Mouse (Mus musculus) heart, embryonic 14.5 days (tissue): ENCODE data around the gene Xxylt1. TPM values are rescaled to one million over a fixed set of nuclear protein-coding genes. Genes with fewer than 3 reads are reported as not detected.
A peak's percentile ranks its signal among the peaks of the same experiment; 100 is the strongest.

Experiments
- ATAC-seq: fragments of 200-750 bp; cut with Nextera tagmentation; 2 replicates; pipeline ENCODE4 v1.8.0; 2017; ENCODE audit warnings: low read depth, moderate TSS enrichment; ENCODE audit not compliant: insufficient number of reproducible peaks, insufficient read depth, low FRiP score
- H3K27ac ChIP-seq, 2 experiments: fragments of 200-500 bp in 1 of 2; fragments of 300-500 bp in 1 of 2; sonication (generic) in 1 of 2; replicated peaks in 1 of 2; 2 replicates each; pipeline ENCODE4 v1.5.1; 2012 to 2014; ENCODE audit warnings: low read depth in 2 of 2, low read length in 2 of 2, control low read depth in 1 of 2, mild to moderate bottlenecking in 1 of 2, mixed read lengths in 1 of 2; ENCODE audit not compliant: control insufficient read depth in 1 of 2, insufficient read depth in 1 of 2
- H3K27me3 ChIP-seq: fragments of 300-500 bp; sonication (generic); 2 replicates; pipeline ENCODE4 v1.6.1; 2014; ENCODE audit warnings: mild to moderate bottlenecking, low read length, control low read depth; ENCODE audit not compliant: control insufficient read depth, insufficient read depth
- H3K36me3 ChIP-seq: fragments of 300-500 bp; sonication (generic); 2 replicates; pipeline ENCODE4 v1.6.1; 2014; ENCODE audit warnings: mild to moderate bottlenecking, control low read depth, low read length, mixed read lengths; ENCODE audit not compliant: control insufficient read depth, insufficient read depth
- H3K4me1 ChIP-seq, 2 experiments: fragments of 200-500 bp in 1 of 2; fragments of 300-500 bp in 1 of 2; sonication (generic) in 1 of 2; 2 replicates each; pipeline ENCODE4 v1.6.1; 2012 to 2014; ENCODE audit warnings: low read length in 2 of 2, control low read depth in 1 of 2, mixed read lengths in 1 of 2; ENCODE audit not compliant: control insufficient read depth in 2 of 2, insufficient read depth in 2 of 2
- H3K4me2 ChIP-seq: fragments of 300-500 bp; sonication (generic); 2 replicates; pipeline ENCODE4 v1.6.1; 2014; ENCODE audit warnings: mild to moderate bottlenecking, low read length
- H3K4me3 ChIP-seq, 2 experiments: fragments of 200-500 bp in 1 of 2; fragments of 300-500 bp in 1 of 2; sonication (generic) in 1 of 2; 2 replicates each; pipeline ENCODE4 v1.5.1; 2012 to 2014; ENCODE audit warnings: low read length in 2 of 2, mild to moderate bottlenecking in 2 of 2, control low read depth in 1 of 2, low read depth in 1 of 2, moderate library complexity in 1 of 2; ENCODE audit not compliant: control insufficient read depth in 1 of 2, insufficient read depth in 1 of 2
- H3K9ac ChIP-seq: fragments of 300-500 bp; sonication (generic); 2 replicates; pipeline ENCODE4 v1.6.1; 2014; ENCODE audit warnings: mild to moderate bottlenecking, low read length
- H3K9me3 ChIP-seq: fragments of 300-500 bp; sonication (generic); 2 replicates; pipeline ENCODE4 v1.6.1; 2016; ENCODE audit warnings: low read length, control low read depth; ENCODE audit not compliant: control insufficient read depth
- WGBS: fragments of 180-500 bp; shearing (Covaris S2); extraction: QIAGEN DNeasy Blood & Tissue Kit; methylation state at CpG from one replicate; pipeline ENCODE4 v1.1.7; 2014; 5-methylcytosine and 5-hydroxymethylcytosine counted together
- polyA plus RNA-seq: library from polyadenylated mRNA; unstranded; fragments of >200 nt; fragmentation: Nextera tagmentation; extraction: Ambion mirVana; gene quantifications from 2 replicates; pipeline ENCODE4 v1.2.1, GENCODE M21; 2014

The Xxylt1 gene
- polyA plus RNA-seq, 1 experiment from 2014 or later, result 12.2 TPM

GRCm38 (mm10) chr16:30968402-30969151 is 112.7 kb downstream of the Xxylt1 start:
- no peak for ATAC-seq
- Histone ChIP-seq H3K4me1 (peaks cover 52 to 71% of the 10 kb centered on the region in 2 experiments), H3K36me3 (no peaks in the 10 kb centered on the region), H3K27me3 (no peaks in the 10 kb centered on the region), H3K9ac (0 out of 2 replicates have a peak overlapping the region, but pooled peaks have one; percentile 12), H3K4me2 (0 out of 2 replicates have a peak overlapping the region, but pooled peaks have one; percentile 25), H3K27ac (no peak overlapping the region), H3K4me3 (no peak overlapping the region), H3K9me3 (no peaks in the 10 kb centered on the region)
- 82% methylated on average over 7 of the region's 7 CpGs for WGBS

- H3K4me1 ChIP-seq, result peaks cover 38 to 59% of the 10 kb centered on the region in 2 experiments
- 7% methylated on average over 5 of the region's 5 CpGs for WGBS
- H3K9me3 ChIP-seq, result no peaks in the 10 kb centered on the region
- no peaks in the 10 kb centered on the region for H3K36me3 ChIP-seq
- peak; percentile 64 for ATAC-seq
- no peak overlapping the region for H3K4me2 ChIP-seq
- H3K4me3 ChIP-seq, result no peak overlapping the region
- H3K9ac ChIP-seq, result no peak overlapping the region
- no peaks in the 10 kb centered on the region for H3K27me3 ChIP-seq
- H3K27ac ChIP-seq, result peak overlapping the region; percentile 57 to 81
Observed at GRCm38 (mm10) chr16:30966684-30967083, 114.5 kb downstream of the Xxylt1 start.

- peak overlapping the region; percentile 61 to 75 for H3K27ac ChIP-seq
- H3K36me3 ChIP-seq, result no peaks in the 10 kb centered on the region
- no peak overlapping the region for H3K4me2 ChIP-seq
- H3K27me3 ChIP-seq, result no peaks in the 10 kb centered on the region
- no peaks in the 10 kb centered on the region for H3K9me3 ChIP-seq
- peaks cover 38 to 50% of the 10 kb centered on the region in 2 experiments for H3K4me1 ChIP-seq
- H3K4me3 ChIP-seq, result no peak overlapping the region
- 34% methylated on average over 7 of the region's 7 CpGs for WGBS
- ATAC-seq, result no peak
- peak overlapping the region; percentile 55 for H3K9ac ChIP-seq
Observed at GRCm38 (mm10) chr16:30964891-30965290, 116.3 kb downstream of the Xxylt1 start.

- H3K4me1 ChIP-seq, result peaks cover 34 to 45% of the 10 kb centered on the region in 2 experiments
- WGBS, result 42% methylated on average over 6 of the region's 6 CpGs
- no peak for ATAC-seq
Observed at GRCm38 (mm10) chr16:30964411-30964810, 116.8 kb downstream of the Xxylt1 start.

GRCm38 (mm10) chr16:30962515-30962914 is 118.7 kb downstream of the Xxylt1 start:
- H3K4me3 ChIP-seq, result no peak overlapping the region
- no peaks in the 10 kb centered on the region for H3K36me3 ChIP-seq
- no peaks in the 10 kb centered on the region for H3K27me3 ChIP-seq
- WGBS, result 83% methylated on average over 8 of the region's 8 CpGs
- H3K9ac ChIP-seq, result no peak overlapping the region
- H3K4me2 ChIP-seq, result no peak overlapping the region
- no peak for ATAC-seq
- peaks cover 29 to 38% of the 10 kb centered on the region in 2 experiments for H3K4me1 ChIP-seq
- no peak overlapping the region for H3K27ac ChIP-seq
- H3K9me3 ChIP-seq, result no peaks in the 10 kb centered on the region

More at GRCm38 (mm10) chr16:30964411-30964810, 116.8 kb downstream of the Xxylt1 start:
- Histone ChIP-seq H3K4me2 (no peak overlapping the region), H3K4me3 (no peak overlapping the region), H3K9ac (peak overlapping the region; percentile 55), H3K27ac (peak overlapping the region; percentile 61 to 75), H3K9me3 (no peaks in the 10 kb centered on the region), H3K36me3 (no peaks in the 10 kb centered on the region), H3K27me3 (no peaks in the 10 kb centered on the region)

- Histone ChIP-seq H3K27me3 (no peaks in the 10 kb centered on the region), H3K9me3 (no peaks in the 10 kb centered on the region), H3K4me2 (no peak overlapping the region), H3K4me3 (no peak overlapping the region), H3K27ac (no peak overlapping the region), H3K36me3 (peaks cover 7% of the 10 kb centered on the region; the same call in 1 of the 2 replicates), H3K9ac (no peak overlapping the region), H3K4me1 (peaks cover 21 to 26% of the 10 kb centered on the region in 2 experiments)
- ATAC-seq, result no peak
- WGBS, result 89% methylated on average over 8 of the region's 8 CpGs
Observed at GRCm38 (mm10) chr16:30961176-30961575, 120.1 kb downstream of the Xxylt1 start.

- Histone ChIP-seq H3K4me2 (no peak overlapping the region), H3K4me1 (peaks cover 16 to 21% of the 10 kb centered on the region in 2 experiments), H3K36me3 (peaks cover 7% of the 10 kb centered on the region; the same call in 1 of the 2 replicates), H3K4me3 (no peak overlapping the region), H3K27ac (no peak overlapping the region), H3K9ac (no peak overlapping the region), H3K9me3 (no peaks in the 10 kb centered on the region), H3K27me3 (no peaks in the 10 kb centered on the region)
- WGBS, result 99% methylated on average over 4 of the region's 4 CpGs
- no peak for ATAC-seq
Observed at GRCm38 (mm10) chr16:30960266-30960665, 121.0 kb downstream of the Xxylt1 start.
